Mouse (Mus musculus) small intestine, adult 2 months (tissue): ENCODE results near the gene 4930402F06Rik. TPM values are rescaled to one million over a fixed set of nuclear protein-coding genes. Genes with fewer than 3 reads are reported as not detected.

Source experiments
- H3K27ac ChIP-seq: fragments of 200-500 bp; 2 replicates; pipeline ENCODE4 v1.5.1; 2012; ENCODE audit warnings: low read depth, low read length, control low read depth, inconsistent platforms; ENCODE audit not compliant: insufficient read depth
- H3K27me3 ChIP-seq: fragments of 200-500 bp; 2 replicates; pipeline ENCODE4 v1.6.1; 2012; ENCODE audit warnings: mild to moderate bottlenecking, moderate library complexity, low read length, inconsistent platforms; ENCODE audit not compliant: control insufficient read depth, insufficient read depth
- H3K36me3 ChIP-seq: fragments of 200-500 bp; 2 replicates; pipeline ENCODE4 v1.6.1; 2012; ENCODE audit warnings: mild to moderate bottlenecking, low read length, control low read depth, inconsistent platforms; ENCODE audit not compliant: control insufficient read depth, insufficient read depth
- H3K4me1 ChIP-seq: fragments of 200-500 bp; 2 replicates; pipeline ENCODE4 v1.6.1; 2012; ENCODE audit warnings: low read length, inconsistent platforms, mixed read lengths; ENCODE audit not compliant: control insufficient read depth, insufficient read depth, insufficient read length
- H3K4me3 ChIP-seq: fragments of 200-500 bp; 2 replicates; pipeline ENCODE4 v1.5.1; 2012; ENCODE audit warnings: low read depth, mild to moderate bottlenecking, control low read depth, inconsistent platforms, low read length, moderate library complexity
- CTCF ChIP-seq: fragments of 200-500 bp; IDR thresholded peaks from 2 replicates; pipeline ENCODE4 v1.5.1; 2012; ENCODE audit warnings: low read depth, mild to moderate bottlenecking, control low read depth, inconsistent platforms, low read length, moderate library complexity, mixed read lengths; ENCODE audit not compliant: insufficient replicate concordance, insufficient read length; ENCODE audit errors: extremely low read depth
- POLR2A ChIP-seq: fragments of 200-500 bp; IDR thresholded peaks from 2 replicates; pipeline ENCODE4 v1.6.1; 2012; ENCODE audit warnings: low read depth, mild to moderate bottlenecking, control low read depth, inconsistent platforms, low read length, moderate library complexity
- WGBS: fragments of 180-500 bp; shearing (Covaris S2); methylation state at CpG from one replicate; pipeline ENCODE4 v1.1.7; 2018; 5-methylcytosine and 5-hydroxymethylcytosine counted together
- polyA plus RNA-seq: library from polyadenylated mRNA; depleted of rRNA; stranded (reverse); fragments of >200 nt; gene quantifications from 2 replicates; pipeline ENCODE4 v1.2.3, GENCODE M21; 2012

4930402F06Rik gene
- polyA plus RNA-seq, 1 experiment, result not detected

DNA sequence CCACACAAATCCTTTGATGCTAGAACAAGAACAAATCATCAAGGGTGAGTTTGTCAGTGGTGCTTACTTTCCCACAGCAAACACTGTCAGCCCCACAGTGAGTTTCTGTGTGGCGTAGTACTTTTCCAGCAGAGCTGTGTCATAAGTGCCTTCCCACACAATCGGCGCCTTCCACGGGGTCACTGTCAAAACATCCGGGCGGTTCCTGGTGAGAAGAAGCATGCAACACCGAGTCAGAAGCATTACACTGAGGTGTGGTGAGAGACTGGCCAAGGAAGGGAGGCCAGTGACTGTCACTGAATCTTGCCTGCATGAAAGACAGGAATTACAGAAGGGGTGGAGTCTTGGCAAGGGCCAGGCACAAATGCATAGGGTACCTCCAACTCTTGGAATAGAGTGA, 10.9 kb upstream of the 4930402F06Rik start:
- TF ChIP-seq POLR2A, result no peak
- TF ChIP-seq CTCF, result no peak
- H3K4me3 ChIP-seq, result no peak overlapping the region
- no peaks in the 10 kb centered on the region for H3K27me3 ChIP-seq
- no peak overlapping the region for H3K27ac ChIP-seq
- H3K4me1 ChIP-seq, result no peaks in the 10 kb centered on the region; the same call in 1 of the 2 replicates
- WGBS, result 68% methylated on average over 7 of the region's 7 CpGs
- H3K36me3 ChIP-seq, result no peaks in the 10 kb centered on the region; the same call in 1 of the 2 replicates

DNA sequence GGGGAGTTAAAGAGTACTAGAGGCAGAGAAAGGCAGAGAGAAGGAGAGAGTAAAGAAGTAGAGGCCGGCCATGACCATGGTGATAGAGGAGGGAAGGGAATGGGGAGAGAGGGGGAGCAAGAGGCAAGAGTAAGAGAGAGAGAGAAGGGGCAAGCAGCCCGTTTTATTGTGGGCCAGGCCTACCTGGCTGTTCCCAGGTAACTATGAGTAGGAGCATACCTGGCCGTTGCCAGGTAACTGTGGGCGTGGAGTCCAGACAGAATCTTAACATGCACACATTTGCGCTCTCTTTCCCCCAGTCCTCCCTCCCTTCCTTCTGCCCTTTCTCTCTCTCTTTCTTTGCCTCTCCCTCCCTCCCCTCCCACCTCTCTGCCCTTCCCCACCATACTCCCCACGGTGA, 10.3 kb upstream of the 4930402F06Rik start:
- no peaks in the 10 kb centered on the region for H3K27me3 ChIP-seq
- H3K36me3 ChIP-seq, result no peaks in the 10 kb centered on the region; the same call in 1 of the 2 replicates
- H3K27ac ChIP-seq, result no peak overlapping the region
- WGBS, result 54% methylated on average over 6 of the region's 6 CpGs
- no peak for TF ChIP-seq POLR2A
- no peaks in the 10 kb centered on the region for H3K4me1 ChIP-seq
- no peak overlapping the region for H3K4me3 ChIP-seq

DNA sequence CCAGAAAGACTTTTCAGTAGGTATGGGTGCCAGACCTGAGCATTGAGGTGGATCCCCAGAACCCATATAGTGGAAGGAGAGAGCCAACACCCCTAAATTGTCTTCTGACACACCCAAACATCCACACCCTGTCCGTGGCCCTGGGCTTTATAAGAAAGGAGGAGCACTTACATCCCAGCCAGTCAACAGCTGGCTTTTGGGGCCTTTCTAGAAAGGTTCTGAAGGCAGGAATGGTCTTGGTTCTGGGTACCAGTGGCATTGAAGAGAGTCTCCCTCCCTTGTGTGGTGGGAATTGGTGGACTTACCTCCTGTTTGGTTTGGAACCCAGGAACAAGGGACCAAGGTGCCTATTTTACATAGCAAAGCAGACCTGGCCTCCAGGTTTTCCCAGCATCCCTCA, 9.6 kb upstream of the 4930402F06Rik start:
- Histone ChIP-seq H3K27ac (no peak overlapping the region), H3K4me1 (no peaks in the 10 kb centered on the region), H3K27me3 (no peaks in the 10 kb centered on the region), H3K36me3 (no peaks in the 10 kb centered on the region; the same call in 1 of the 2 replicates), H3K4me3 (no peak overlapping the region)
- 24% methylated on average over 1 of the region's 1 CpGs for WGBS
- no peak for TF ChIP-seq POLR2A
- TF ChIP-seq CTCF, result no peak

DNA sequence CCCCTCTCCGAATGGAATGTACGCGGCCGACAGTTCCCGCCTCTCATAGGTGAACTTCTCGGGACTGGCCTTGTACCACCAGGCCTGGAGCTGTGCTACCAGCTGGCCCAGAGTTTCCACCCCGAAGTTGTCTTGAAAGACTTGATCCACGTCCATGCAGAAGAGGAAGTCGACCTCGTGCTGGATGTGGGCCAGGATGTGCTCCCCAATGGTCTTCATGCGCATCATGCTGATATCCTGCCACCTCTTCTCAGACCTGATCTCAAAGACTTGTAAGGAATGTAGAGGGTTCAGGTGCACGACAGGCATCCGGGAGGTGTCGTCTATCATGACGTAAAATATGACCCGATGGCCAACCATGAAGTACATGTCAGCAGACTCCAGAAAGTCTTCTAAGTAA, 5.4 kb upstream of the 4930402F06Rik start:
- H3K27ac ChIP-seq, result no peak overlapping the region
- H3K27me3 ChIP-seq, result no peaks in the 10 kb centered on the region
- WGBS, result 88% methylated on average over 16 of the region's 16 CpGs
- H3K4me3 ChIP-seq, result no peak overlapping the region
- no peaks in the 10 kb centered on the region for H3K4me1 ChIP-seq
- TF ChIP-seq POLR2A (no peak), CTCF (no peak)
- no peaks in the 10 kb centered on the region; the same call in 1 of the 2 replicates for H3K36me3 ChIP-seq

DNA sequence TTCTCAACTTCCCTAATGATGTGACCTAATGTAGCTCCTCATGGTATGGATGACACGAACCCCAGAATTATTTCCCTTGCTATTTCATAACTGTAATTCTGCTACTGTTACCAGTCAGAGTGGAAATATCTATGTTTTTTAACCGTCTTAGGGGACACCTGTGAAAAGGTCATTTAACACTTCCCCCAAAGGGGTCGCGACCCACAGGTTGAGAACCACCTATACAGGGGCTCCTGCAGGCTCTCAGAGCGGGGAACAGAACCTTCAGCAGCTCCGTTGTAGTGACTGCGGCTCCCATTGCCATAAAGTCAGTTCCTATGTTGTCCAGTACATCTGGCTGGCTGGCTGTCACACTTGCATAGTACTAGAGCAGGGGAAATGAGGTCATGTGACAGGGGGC, 3.8 kb upstream of the 4930402F06Rik start:
- Histone ChIP-seq H3K4me1 (no peaks in the 10 kb centered on the region), H3K27ac (no peak overlapping the region), H3K27me3 (no peaks in the 10 kb centered on the region), H3K36me3 (no peaks in the 10 kb centered on the region), H3K4me3 (no peak overlapping the region)
- 84% methylated on average over 7 of the region's 7 CpGs for WGBS
- TF ChIP-seq CTCF, result no peak
- TF ChIP-seq POLR2A, result no peak

DNA sequence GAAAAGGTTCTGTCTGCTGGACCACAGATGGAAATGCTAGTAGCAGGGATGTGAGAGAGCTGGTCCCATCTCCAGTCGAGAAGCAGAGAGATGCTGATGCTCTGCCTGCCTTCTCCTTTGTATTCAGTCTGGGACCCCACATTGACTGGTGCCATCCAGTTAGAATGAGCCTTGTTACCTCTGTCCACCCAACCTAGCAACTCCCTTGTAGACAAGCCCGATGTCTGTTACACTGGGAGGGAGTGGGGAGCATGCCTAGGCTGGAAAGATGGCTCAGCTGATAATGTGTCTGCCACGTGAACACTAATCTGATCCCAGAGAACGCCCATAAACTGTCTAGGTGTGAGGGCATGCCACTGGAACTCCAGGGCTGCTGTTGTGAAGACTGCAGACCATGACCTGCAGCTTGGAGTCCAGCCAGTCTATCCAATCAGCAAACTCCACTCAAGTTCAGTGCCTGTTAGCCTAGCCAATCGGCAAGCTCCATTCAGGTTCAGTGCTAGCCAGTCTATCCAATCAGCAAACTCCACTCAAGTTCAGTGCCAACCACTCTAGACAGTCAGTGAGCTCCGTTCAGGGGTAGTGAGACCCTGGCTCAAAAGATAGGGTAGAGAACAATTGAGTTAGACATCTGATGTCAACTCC, 1.3 kb upstream of the 4930402F06Rik start:
- Histone ChIP-seq H3K27me3 (no peaks in the 10 kb centered on the region), H3K27ac (no peak overlapping the region), H3K4me3 (no peak overlapping the region), H3K36me3 (no peaks in the 10 kb centered on the region), H3K4me1 (no peaks in the 10 kb centered on the region)
- WGBS, result 65% methylated on average over 6 of the region's 6 CpGs
- TF ChIP-seq CTCF (no peak), POLR2A (no peak)

DNA sequence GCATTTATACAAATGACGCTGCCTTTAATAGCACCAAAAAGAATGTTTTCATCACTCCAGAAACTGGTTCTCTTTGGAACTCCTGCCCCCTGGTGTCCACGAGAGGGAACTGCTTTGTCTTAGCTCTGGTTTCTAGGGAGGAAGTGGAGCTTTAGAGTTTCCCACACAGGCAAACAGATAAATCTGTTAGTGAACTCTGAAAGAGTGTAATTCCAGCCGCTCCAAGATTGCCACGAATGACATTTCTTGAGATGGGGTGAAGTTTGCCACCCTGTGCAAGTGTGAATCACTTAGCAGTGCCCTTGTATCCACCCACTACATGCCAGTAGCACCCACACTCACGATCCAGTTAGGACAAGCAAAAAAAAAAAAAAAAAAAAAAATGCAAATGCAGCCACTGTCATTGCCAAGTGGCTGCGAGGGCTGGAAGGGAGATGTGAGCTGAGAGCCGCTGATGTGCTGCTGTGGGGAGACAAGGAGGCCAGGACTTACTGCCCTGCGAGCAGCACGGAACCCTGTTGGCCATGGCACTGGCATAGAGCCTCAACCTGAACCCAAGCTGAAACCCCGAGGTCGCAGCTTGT, 707 bp upstream of the 4930402F06Rik start:
- no peaks in the 10 kb centered on the region for H3K4me1 ChIP-seq
- H3K27me3 ChIP-seq, result no peaks in the 10 kb centered on the region
- H3K4me3 ChIP-seq, result no peak overlapping the region
- TF ChIP-seq CTCF (0 out of 2 replicates have a peak, but pooled peaks have one; percentile 3), POLR2A (no peak)
- H3K36me3 ChIP-seq, result no peaks in the 10 kb centered on the region
- no peak overlapping the region for H3K27ac ChIP-seq
- 36% methylated on average over 11 of the region's 11 CpGs for WGBS
